Mouse (Mus musculus) limb, embryonic 15.5 days (tissue): ENCODE measurements at regions not wholly inside any gene's neighbourhood (a gene's known extent, or its start where the extent isn't known, plus 50 kb on each side); places are given as distances from the start of the nearest gene placed in this dataset.
A peak's percentile ranks its signal among the peaks of the same experiment; 100 is the strongest.

Source experiments
- ATAC-seq: fragments of 200-750 bp; cut with Nextera tagmentation; 2 replicates; pipeline ENCODE4 v1.8.0; 2017; ENCODE audit warnings: low read depth, moderate TSS enrichment; ENCODE audit not compliant: insufficient number of reproducible peaks, low FRiP score, low TSS enrichment
- H3K27ac ChIP-seq: fragments of 300-500 bp; sonication (generic); 2 replicates; pipeline ENCODE4 v1.5.1; 2015; ENCODE audit warnings: moderate library complexity, mild to moderate bottlenecking, inconsistent platforms
- H3K27me3 ChIP-seq: fragments of 300-500 bp; sonication (generic); 2 replicates; pipeline ENCODE4 v1.6.1; 2015; ENCODE audit warnings: inconsistent platforms
- H3K36me3 ChIP-seq: fragments of 300-500 bp; sonication (generic); 2 replicates; pipeline ENCODE4 v1.6.1; 2015; ENCODE audit warnings: inconsistent platforms
- H3K4me1 ChIP-seq: fragments of 300-500 bp; sonication (generic); 2 replicates; pipeline ENCODE4 v1.6.1; 2015; ENCODE audit warnings: inconsistent platforms
- H3K4me2 ChIP-seq: fragments of 300-500 bp; sonication (generic); 2 replicates; pipeline ENCODE4 v1.6.1; 2015; ENCODE audit warnings: mild to moderate bottlenecking, inconsistent platforms
- H3K4me3 ChIP-seq: fragments of 300-500 bp; sonication (generic); 2 replicates; pipeline ENCODE4 v1.5.1; 2015; ENCODE audit warnings: mild to moderate bottlenecking, inconsistent platforms
- H3K9ac ChIP-seq: fragments of 300-500 bp; sonication (generic); 2 replicates; pipeline ENCODE4 v1.6.1; 2015; ENCODE audit warnings: inconsistent platforms
- H3K9me3 ChIP-seq: fragments of 300-500 bp; sonication (generic); 2 replicates; pipeline ENCODE4 v1.6.1; 2016; ENCODE audit warnings: inconsistent platforms
- WGBS: fragments of 180-500 bp; shearing (Covaris S2); methylation state at CpG from one replicate; pipeline ENCODE4 v1.1.7; 2015; 5-methylcytosine and 5-hydroxymethylcytosine counted together

DNA sequence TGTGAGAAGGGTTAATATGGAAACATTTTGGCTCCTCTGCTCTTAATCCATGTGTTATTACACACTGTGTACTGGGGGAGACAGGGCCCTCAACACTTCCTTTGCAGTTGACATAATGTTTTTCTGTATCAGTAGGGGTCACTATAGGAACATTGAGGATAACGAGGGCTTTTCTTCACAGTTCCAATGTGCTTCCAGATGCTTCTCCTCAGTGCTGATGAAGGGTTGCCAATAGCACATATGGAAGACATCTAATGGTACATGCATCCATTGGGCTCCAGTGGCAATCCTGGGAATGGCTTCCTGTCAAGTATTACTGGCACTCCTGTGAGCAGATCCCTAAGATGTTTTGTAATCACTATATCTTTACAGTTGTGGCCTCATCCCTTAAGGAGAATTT lies 62.1 kb downstream of the Naa11 start:
- Histone ChIP-seq H3K4me1 (peaks cover 3% of the 10 kb centered on the region; the same call in 1 of the 2 replicates), H3K4me3 (no peak overlapping the region), H3K4me2 (no peak overlapping the region), H3K9ac (no peak overlapping the region), H3K9me3 (no peaks in the 10 kb centered on the region), H3K27ac (no peak overlapping the region), H3K36me3 (no peaks in the 10 kb centered on the region), H3K27me3 (no peaks in the 10 kb centered on the region)
- peak; percentile 78 for ATAC-seq
- 21% methylated on average over 1 of the region's 1 CpGs for WGBS

DNA sequence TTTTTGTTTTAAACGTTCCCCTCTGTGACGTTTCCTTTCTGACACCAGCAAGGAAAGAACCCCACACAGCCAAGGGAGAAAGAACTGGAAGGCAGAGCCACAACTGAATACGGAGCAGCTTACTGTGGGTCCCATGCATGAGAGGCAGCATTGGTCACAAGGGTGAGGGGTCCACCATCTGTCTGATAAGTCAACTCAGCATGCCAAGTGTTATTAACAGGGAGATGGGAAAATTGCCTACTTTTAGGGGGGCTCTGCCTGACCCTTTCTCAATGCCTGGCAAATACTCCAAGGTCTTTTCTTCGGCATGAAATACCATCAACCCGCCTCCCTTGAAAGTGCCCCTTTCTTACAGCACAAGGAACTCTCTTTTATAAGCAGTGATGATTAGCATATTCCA lies 66.3 kb downstream of the Naa11 start:
- Histone ChIP-seq H3K4me3 (no peak overlapping the region), H3K36me3 (no peaks in the 10 kb centered on the region), H3K4me1 (no peaks in the 10 kb centered on the region), H3K27ac (no peak overlapping the region), H3K9me3 (no peaks in the 10 kb centered on the region), H3K27me3 (no peaks in the 10 kb centered on the region), H3K4me2 (no peak overlapping the region), H3K9ac (no peak overlapping the region)
- WGBS = 77% methylated on average over 5 of the region's 5 CpGs
- no peak for ATAC-seq

DNA sequence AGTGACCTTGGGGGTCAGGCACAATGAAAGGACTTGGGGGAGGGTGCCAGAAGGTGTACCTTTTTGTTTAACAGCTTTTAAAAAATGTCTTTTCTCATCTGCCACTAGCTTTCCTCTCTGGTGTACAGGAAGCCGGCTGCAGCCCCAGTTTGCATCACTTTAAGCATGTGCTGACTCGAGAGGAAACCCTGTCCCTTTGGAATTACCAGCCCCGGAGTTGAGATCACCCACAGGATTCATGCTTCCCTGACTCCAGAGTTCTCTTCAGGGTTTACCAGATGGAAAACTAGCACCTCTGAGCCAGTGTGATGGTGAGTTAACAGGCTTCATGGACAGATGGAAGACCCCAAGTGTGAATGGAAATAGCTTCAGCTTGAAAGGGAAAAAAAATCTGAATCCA lies 68.3 kb downstream of the Naa11 start:
- Histone ChIP-seq H3K4me3 (no peak overlapping the region), H3K4me1 (no peaks in the 10 kb centered on the region), H3K4me2 (no peak overlapping the region), H3K36me3 (no peaks in the 10 kb centered on the region), H3K27me3 (no peaks in the 10 kb centered on the region), H3K27ac (no peak overlapping the region), H3K9me3 (no peaks in the 10 kb centered on the region), H3K9ac (no peak overlapping the region)
- WGBS = 45% methylated on average over 3 of the region's 3 CpGs
- no peak for ATAC-seq

DNA sequence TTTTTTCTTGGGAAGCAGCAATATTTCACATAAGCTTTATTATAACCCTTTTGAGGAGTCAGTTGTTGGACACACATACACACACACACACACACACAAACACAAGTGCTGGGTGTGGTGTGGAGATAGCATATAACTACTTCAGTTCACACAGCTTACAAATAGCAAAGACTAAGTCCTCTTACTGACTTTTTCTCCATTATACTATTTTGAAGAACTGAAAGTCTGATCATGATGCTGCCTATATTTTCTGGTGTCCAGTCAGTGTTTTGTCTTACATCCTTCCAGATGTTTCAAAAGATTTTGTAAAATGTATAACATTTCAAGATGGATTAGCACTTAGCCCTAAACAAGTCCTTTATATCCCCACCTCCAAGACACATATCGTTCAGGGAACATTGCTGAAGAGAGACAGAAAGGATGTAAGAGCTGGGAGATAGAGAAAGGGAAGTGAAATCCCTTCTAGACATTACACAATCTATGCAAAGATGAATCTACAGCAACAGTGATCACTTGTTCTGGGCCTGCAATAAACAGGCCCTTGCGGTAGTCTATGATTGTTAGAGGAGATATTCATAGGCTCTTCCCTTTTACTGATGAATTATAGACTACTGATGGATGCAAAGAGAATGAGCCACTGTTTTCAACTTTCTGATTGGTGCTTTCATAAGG lies 72.2 kb downstream of the Naa11 start:
- Histone ChIP-seq H3K4me2 (no peak overlapping the region), H3K36me3 (no peaks in the 10 kb centered on the region), H3K27me3 (no peaks in the 10 kb centered on the region), H3K27ac (no peak overlapping the region), H3K9ac (no peak overlapping the region), H3K4me3 (no peak overlapping the region), H3K4me1 (no peaks in the 10 kb centered on the region), H3K9me3 (no peaks in the 10 kb centered on the region)
- 90% methylated on average over 2 of the region's 2 CpGs for WGBS
- ATAC-seq = no peak

DNA sequence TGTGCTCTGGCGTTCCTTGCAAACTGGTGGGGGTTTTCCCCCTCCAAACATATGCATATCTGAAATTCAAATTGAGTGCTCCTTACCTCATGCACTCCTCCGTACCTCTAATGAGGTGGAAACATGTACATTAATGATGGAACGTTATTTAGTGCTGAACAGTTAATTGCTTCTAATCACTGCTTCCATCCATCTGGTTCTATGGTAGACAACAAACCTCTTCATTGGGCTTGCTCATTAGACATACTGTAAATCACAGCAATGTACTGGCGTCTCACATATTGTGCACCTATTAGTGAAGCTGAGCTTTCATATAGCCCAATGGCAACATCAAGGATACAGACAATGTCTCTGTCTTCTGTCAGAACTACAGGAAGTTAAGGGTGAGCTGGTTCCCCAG lies 85.3 kb downstream of the Naa11 start:
- Histone ChIP-seq H3K27me3 (no peaks in the 10 kb centered on the region), H3K4me3 (no peak overlapping the region), H3K9me3 (no peaks in the 10 kb centered on the region), H3K4me1 (no peaks in the 10 kb centered on the region), H3K36me3 (no peaks in the 10 kb centered on the region), H3K27ac (no peak overlapping the region), H3K9ac (no peak overlapping the region), H3K4me2 (no peak overlapping the region)
- WGBS = 67% methylated on average over 4 of the region's 4 CpGs
- ATAC-seq = no peak

DNA sequence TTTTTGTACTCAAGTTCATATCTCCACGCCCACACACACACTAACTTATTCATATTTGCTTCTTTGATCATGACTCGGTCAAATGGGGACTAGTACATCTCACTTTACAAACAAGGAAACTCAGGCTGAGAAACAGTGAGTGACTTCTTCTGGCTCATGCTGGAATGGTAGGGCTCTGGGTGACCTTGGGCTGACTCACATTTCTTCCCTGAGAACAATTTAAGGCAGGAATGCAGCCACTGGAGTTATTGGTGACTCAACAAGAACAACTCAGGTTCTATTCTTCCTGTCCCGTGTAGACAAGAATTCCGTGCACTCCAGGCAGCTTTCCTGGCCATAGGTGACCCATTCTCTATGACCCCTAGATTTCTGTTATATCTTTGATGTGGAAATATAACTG lies 87.3 kb downstream of the Naa11 start:
- H3K4me2 ChIP-seq = no peak overlapping the region
- no peak overlapping the region for H3K4me3 ChIP-seq
- no peaks in the 10 kb centered on the region for H3K36me3 ChIP-seq
- WGBS = 70% methylated on average over 4 of the region's 4 CpGs
- no peak for ATAC-seq
- H3K9me3 ChIP-seq = no peaks in the 10 kb centered on the region
- H3K27ac ChIP-seq = no peak overlapping the region
- H3K9ac ChIP-seq = no peak overlapping the region
- H3K27me3 ChIP-seq = no peaks in the 10 kb centered on the region
- H3K4me1 ChIP-seq = no peaks in the 10 kb centered on the region

DNA sequence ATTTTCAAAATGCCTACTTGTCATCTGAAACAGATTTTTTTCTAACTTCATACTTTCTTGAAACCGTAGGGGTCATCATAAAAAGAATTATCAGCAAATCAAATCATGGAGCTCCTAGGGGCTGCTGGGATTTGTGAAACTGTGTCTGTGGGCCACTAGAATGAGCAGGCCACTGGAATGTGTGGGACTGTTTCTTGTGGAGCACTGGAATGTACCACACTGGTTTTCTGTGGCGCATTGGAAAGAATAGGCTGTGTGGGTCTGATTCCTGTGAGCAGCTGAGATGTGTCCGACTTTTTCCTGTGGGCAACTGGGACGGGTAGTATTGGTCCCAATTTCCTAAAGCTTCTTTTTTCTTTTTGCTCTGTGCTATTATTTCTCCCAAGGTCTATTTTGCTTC lies 90.6 kb downstream of the Naa11 start:
- WGBS = 55% methylated on average over 4 of the region's 4 CpGs
- Histone ChIP-seq H3K27ac (no peak overlapping the region), H3K27me3 (no peaks in the 10 kb centered on the region), H3K4me1 (no peaks in the 10 kb centered on the region), H3K4me2 (no peak overlapping the region), H3K9me3 (no peaks in the 10 kb centered on the region), H3K4me3 (no peak overlapping the region), H3K9ac (no peak overlapping the region), H3K36me3 (no peaks in the 10 kb centered on the region)
- no peak for ATAC-seq

DNA sequence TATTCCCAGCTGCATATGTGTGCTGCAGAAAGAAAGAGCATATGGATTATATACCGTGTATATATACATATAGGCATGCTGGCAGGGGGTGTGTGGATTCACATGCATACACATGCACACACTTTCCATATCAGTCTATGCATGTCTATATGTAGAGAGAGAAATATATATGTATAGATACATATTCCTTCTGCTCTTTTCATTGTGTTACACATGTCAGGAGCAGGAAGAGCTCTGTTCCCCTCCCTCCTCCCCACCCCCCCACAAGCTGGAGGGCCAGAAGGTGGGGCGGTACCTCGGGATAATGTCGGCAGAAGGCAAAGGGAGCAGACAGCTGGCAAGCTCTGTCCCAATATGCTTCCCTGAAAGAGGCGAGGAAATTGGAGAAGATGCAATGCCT lies 91.3 kb downstream of the Naa11 start:
- no peaks in the 10 kb centered on the region for H3K4me1 ChIP-seq
- no peak overlapping the region for H3K4me2 ChIP-seq
- no peak overlapping the region for H3K27ac ChIP-seq
- H3K9ac ChIP-seq = no peak overlapping the region
- H3K4me3 ChIP-seq = no peak overlapping the region
- H3K36me3 ChIP-seq = no peaks in the 10 kb centered on the region
- no peak for ATAC-seq
- WGBS = 36% methylated on average over 5 of the region's 5 CpGs
- no peaks in the 10 kb centered on the region for H3K9me3 ChIP-seq
- no peaks in the 10 kb centered on the region for H3K27me3 ChIP-seq

DNA sequence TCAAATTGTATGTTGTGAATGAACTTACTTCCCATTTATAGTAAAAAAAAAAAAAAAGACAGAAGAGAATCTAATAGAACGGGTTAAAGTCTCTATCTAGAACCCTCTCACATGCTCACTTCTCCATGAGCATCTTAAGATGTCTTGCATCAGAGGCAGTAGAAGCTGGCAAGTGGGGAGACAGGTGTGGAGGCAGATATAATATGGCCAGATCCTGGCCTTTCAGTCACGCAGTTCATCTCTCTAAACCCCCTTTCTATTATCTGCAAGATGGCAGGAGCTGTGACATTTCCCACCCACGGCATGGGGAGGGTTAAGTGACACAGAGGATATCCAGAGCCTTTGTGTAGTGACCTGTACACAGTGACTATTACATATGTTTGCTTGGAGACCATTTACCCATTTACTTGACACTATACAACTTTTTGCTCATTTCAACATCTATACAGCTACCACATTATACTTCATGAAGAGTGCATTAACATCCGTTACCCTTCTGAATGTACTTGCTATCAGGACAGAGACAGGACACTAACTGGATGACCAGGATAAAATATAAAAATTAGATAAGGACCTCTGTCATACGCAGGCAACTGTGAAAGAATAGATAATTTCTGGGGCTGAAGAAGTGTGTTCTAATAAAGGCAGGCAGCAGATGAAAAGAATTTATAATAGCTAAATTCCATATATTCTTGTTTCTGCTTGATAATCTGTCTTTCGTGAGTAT lies 91.9 kb downstream of the Naa11 start:
- no peaks in the 10 kb centered on the region for H3K9me3 ChIP-seq
- 75% methylated on average over 6 of the region's 6 CpGs for WGBS

DNA sequence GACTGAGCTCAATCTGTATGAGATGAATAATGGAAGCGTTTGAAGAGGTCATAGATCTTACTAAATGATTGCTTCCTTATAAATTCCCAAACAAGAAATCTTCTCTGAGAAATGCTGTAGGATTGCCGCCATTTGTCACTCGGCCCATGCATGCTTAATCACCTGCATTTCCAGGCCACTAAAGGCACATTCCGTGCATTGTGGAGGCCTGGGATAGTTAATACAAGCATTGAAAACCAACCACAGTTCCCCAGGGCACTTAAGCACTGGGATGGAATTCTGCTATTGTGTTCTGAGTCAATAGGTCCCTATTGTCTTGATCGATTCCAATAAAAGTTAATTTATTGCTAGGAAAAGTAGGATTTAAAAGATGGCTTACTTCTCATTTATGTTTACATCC lies 92.5 kb downstream of the Naa11 start:
- Histone ChIP-seq H3K27me3 (no peaks in the 10 kb centered on the region), H3K4me3 (no peak overlapping the region), H3K9ac (no peak overlapping the region), H3K4me2 (no peak overlapping the region), H3K36me3 (no peaks in the 10 kb centered on the region), H3K9me3 (no peaks in the 10 kb centered on the region), H3K4me1 (no peaks in the 10 kb centered on the region), H3K27ac (no peak overlapping the region)
- ATAC-seq = no peak
- WGBS = 75% methylated on average over 5 of the region's 5 CpGs

More for the DNA sequence above, 91.9 kb downstream of the Naa11 start:
- Histone ChIP-seq H3K9ac (no peak overlapping the region), H3K27me3 (no peaks in the 10 kb centered on the region), H3K36me3 (no peaks in the 10 kb centered on the region), H3K4me3 (no peak overlapping the region), H3K4me2 (no peak overlapping the region), H3K27ac (no peak overlapping the region), H3K4me1 (no peaks in the 10 kb centered on the region)
- ATAC-seq = no peak

DNA sequence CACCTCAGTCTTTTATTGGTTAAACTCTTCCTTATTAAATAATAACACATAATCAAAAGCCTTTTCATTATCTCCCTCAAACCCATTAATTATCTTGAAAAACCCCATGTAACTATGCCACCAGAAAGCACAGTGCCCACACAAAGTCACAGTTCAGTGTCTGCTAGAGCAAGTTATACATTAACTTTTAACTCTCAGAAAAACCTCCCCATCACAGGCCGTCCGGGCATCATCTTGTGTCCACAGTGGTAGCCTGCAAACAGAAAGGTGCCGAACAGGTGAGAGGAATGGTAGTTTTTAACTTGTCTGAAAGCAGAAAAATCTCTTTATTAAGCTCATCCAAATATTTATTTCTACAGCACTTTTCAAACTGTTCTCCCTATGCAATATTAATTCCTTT lies 96.0 kb downstream of the Naa11 start:
- H3K4me1 ChIP-seq = no peaks in the 10 kb centered on the region
- H3K27me3 ChIP-seq = no peaks in the 10 kb centered on the region
- H3K9ac ChIP-seq = no peak overlapping the region
- 87% methylated on average over 3 of the region's 3 CpGs for WGBS
- H3K36me3 ChIP-seq = no peaks in the 10 kb centered on the region
- no peaks in the 10 kb centered on the region for H3K9me3 ChIP-seq
- H3K27ac ChIP-seq = no peak overlapping the region
- no peak for ATAC-seq
- H3K4me3 ChIP-seq = no peak overlapping the region
- no peak overlapping the region for H3K4me2 ChIP-seq

DNA sequence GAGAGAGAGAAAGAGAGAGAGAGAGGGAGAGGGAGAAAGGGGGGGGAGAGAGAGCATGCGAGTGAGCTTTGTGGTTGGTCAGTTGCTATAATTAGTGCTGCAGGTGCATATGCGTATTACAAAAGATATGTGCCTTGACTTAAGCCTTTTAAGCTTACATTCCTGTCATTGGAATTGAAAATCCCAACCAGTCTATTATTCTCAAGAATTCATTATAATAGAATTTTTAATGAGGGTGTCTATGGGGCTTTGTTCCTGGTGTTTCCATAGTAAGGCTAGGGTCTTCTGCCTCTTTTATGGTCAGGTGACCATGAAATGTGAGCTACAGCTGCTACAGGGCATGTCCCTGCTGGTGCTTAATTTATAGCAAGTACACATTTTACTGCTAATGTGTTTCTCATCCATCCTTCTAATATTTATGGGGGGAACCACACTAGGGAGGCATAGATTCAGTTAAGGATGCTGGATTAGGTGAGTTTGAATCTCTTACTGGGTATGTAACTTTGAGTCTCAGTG lies 102.0 kb downstream of the Naa11 start:
- no peak for ATAC-seq
- 60% methylated on average over 2 of the region's 2 CpGs for WGBS
- no peaks in the 10 kb centered on the region for H3K27me3 ChIP-seq
- H3K36me3 ChIP-seq = no peaks in the 10 kb centered on the region
- H3K27ac ChIP-seq = no peak overlapping the region
- H3K4me2 ChIP-seq = no peak overlapping the region
- H3K4me1 ChIP-seq = no peaks in the 10 kb centered on the region
- no peak overlapping the region for H3K9ac ChIP-seq
- H3K9me3 ChIP-seq = no peaks in the 10 kb centered on the region
- H3K4me3 ChIP-seq = no peak overlapping the region
